Mouse (Mus musculus): Measurements from ENCODE around the gene Slfn1. TPM values are rescaled to one million over a fixed set of nuclear protein-coding genes. Genes with fewer than 3 reads are reported as not detected.

Gene Slfn1
- total RNA-seq, 2 experiments from 2014 or later: not detected

Other genes with a start within 250 kb of the Slfn1 start
- gene Rffl, start 245.6 kb upstream of the Slfn1 start, total RNA-seq (2021): 1 to 10 TPM; 5.1 to 6.4 TPM
- 10 to 100 TPM; 11.9 to 14.5 TPM for gene Rad51d, start 226.2 kb upstream of the Slfn1 start, total RNA-seq (2021)
- gene Fndc8, start 224.7 kb upstream of the Slfn1 start, total RNA-seq (2021): not detected
- gene Nle1, start 208.4 kb upstream of the Slfn1 start, total RNA-seq (2021): 10 to 100 TPM; 31.2 to 35.6 TPM
- gene Unc45b, start 206.3 kb upstream of the Slfn1 start, total RNA-seq (2021): 1 to 10 TPM; 2.9 to 4.3 TPM
- 1 to 10 TPM; 4.0 to 5.0 TPM for gene Slfn5, start 165.5 kb upstream of the Slfn1 start, total RNA-seq (2021)
- gene Slfn9, start 125.0 kb upstream of the Slfn1 start, total RNA-seq (2021): under 1 TPM; 0.42 to 0.63 TPM
- under 1 TPM; 0.36 to 0.62 TPM for gene Slfn8, start 96.0 kb upstream of the Slfn1 start, total RNA-seq (2021)
- gene Slfn2, start 51.7 kb upstream of the Slfn1 start, total RNA-seq (2021): 1 to 10 TPM in 1 of 2 experiments, under 1 TPM in 1; 0.78 to 1.3 TPM
- gene Slfn4, start 58.3 kb downstream of the Slfn1 start, total RNA-seq (2021): not detected
- under 1 TPM; 0.23 to 0.31 TPM for gene Slfn3, start 74.5 kb downstream of the Slfn1 start, total RNA-seq (2021)
- gene Slfn14, start 169.9 kb downstream of the Slfn1 start, total RNA-seq (2021): not detected
- 100 to 1,000 TPM; 304 to 324 TPM for gene Ap2b1, start 182.2 kb downstream of the Slfn1 start, total RNA-seq (2021)
- 10 to 100 TPM in 1 of 2 experiments, 1 to 10 TPM in 1; 9.7 to 11.1 TPM for gene Pex12, start 185.7 kb downstream of the Slfn1 start, total RNA-seq (2021)

All from left cerebral cortex, postnatal 14 days (tissue).